Mouse (Mus musculus) liver, adult 10 weeks (tissue): ENCODE results near the gene Cds2. TPM values are rescaled to one million over a fixed set of nuclear protein-coding genes. Genes with fewer than 3 reads are reported as not detected.

ENCODE experiments used
- polyA plus RNA-seq: library from polyadenylated mRNA; stranded (reverse); fragments of 350-450 nt; fragmentation: Illumina TruSeq; extraction: RNeasy Lipid Tissue Mini Kit (QIAGEN cat#74804); gene quantifications from one replicate; pipeline ENCODE4 v1.2.3, GENCODE M21; 2014; ENCODE audit warnings: low read depth, low replicate concordance

Gene Cds2
- polyA plus RNA-seq: 21.0 TPM

GRCm38 (mm10) chr2:132262879-132263398, at the start of gene Cds2:
Gene Cds2 (plus strand): TSS chr2:132263148.

DNA sequence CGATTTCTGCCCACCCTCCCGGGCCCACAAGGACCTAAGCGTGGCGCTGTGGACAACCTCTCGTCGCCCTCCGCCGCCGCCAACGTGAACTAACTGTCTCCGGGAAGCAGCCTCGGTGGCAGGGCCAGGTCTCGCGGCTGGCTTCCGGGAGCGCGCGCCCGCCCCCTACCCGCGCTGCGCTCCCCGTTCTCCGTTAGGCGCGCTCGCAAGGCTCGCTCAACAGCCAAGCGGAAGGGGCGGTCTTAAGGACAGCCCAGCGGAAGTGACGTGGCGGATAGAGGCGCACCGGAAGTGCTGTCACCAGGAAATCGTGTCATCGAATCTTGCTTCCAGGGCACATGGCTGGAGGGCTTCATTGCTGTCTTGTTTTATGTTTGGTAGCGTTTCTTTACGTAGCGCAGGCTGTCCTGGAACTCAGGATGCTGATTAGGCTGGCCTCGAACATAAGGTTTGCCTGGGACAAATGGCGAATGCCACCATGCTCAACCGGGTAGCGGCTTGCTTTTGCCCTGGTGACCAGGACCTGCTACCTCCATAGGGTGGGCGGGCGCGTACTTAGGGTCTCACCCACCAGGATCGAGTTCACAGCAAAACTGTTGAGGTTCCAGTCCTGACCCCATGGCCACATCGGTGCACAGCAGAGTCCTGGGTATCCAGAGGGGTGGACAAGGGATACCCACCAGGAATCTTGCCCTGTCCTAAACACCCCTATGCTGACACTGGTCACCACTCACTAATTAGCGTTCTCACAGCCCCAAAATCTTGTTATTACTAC, 15.2 kb upstream of the Cds2 start, which contains the start of gene Tmem230:
Gene Tmem230 (minus strand): TSS at position 269 of the 775 bp plus-strand sequence.

GRCm38 (mm10) chr2:132252542-132253528, 10.1 kb upstream of the Cds2 start, which contains the start of gene Pcna:
Gene Pcna (minus strand): TSS chr2:132253314.

Other genes with a start within 250 kb of the Cds2 start
- gene Rassf2, start 232.9 kb upstream of the Cds2 start, polyA plus RNA-seq: 0.42 TPM
- gene Slc23a2, start 118.0 kb upstream of the Cds2 start, polyA plus RNA-seq: 10.9 TPM
- 38.6 TPM for gene Tmem230, start 15.3 kb upstream of the Cds2 start, polyA plus RNA-seq
- gene Pcna, start 9.8 kb upstream of the Cds2 start, polyA plus RNA-seq: 71.1 TPM
- not detected for gene Prokr2, start 122.3 kb downstream of the Cds2 start, polyA plus RNA-seq